Mouse (Mus musculus) urinary bladder, adult 2 months (tissue): ENCODE measurements around the gene Foxj3. TPM values are rescaled to one million over a fixed set of nuclear protein-coding genes. Genes with fewer than 3 reads are reported as not detected.

ENCODE experiments used
- DNase-seq: peaks from one replicate; pipeline ENCODE4 v3.0.0; 2022; ENCODE audit warnings: low spot score
- polyA plus RNA-seq: library from polyadenylated mRNA; depleted of rRNA; stranded (reverse); fragments of >200 nt; gene quantifications from 2 replicates; pipeline ENCODE4 v1.2.3, GENCODE M21; 2012

The Foxj3 gene
- polyA plus RNA-seq, 1 experiment = 20.5 TPM

- no peak for DNase-seq
Observed at GRCm38 (mm10) chr4:119637176-119637845, 100.5 kb downstream of the Foxj3 start, which contains the start of gene Guca2a. Guca2a (plus strand) TSS chr4:119637704.

DNA sequence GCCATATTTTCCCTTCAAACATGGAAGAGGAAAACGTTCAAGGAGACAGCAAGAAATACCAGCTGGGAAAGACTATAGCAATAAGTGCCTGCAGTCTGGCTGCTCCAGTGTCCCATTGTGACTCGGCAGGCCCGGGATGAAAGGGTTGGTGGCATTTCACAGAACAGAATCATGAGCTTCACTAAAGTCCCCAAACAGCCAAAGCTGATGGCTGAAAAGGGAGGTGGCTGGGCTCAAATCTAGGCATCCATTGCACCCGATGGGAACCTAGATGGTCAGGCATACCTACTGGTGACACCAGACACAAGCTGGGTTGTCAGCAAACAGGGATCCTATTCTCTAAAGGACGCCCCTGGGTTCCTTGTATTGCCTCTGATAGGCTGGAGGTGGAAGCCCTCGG is 101.1 kb downstream of the Foxj3 start:
- no peak for DNase-seq

DNA sequence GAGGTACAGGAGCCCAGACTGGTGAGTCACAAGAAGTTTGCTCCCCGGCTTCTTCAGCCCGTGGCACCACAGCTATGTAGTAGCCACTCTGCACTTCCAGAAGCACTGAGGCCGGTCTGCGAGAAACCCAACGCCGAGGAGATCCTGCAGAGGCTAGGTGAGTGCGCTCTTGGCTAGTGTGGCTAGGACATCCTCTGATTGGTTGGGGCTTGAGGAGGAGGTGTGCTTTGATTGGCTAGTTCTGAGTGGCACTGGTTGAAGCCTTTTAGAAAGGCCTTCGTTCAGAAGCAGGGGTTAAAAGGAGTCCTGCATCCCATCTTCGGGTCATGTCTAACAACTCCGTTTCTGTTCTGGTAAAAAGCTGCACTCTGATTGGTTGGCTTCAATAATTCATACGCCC is 101.9 kb downstream of the Foxj3 start:
- no peak for DNase-seq

- DNase-seq = no peak
Observed at GRCm38 (mm10) chr4:119642666-119643065, 105.9 kb downstream of the Foxj3 start.

DNA sequence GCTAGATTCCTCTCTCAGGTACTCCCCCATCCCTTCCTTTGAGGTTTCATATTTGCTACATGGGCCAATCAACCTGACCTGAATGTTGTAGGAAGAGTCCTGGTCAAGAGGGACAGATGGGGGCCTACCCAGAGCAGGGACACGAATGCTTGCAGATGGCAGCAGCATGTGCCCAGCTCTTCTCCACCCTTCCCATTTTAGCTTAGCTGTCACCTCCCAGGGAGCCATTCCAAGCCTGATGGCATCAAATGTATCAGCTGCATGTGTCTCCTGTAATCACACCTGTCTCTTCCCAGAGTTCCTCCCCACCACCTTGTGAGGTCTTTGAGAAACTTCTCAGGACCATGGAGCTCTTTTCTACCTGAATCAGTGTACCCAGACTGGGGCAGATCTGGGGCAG is 120.2 kb downstream of the Foxj3 start:
- DNase-seq = no peak

DNA sequence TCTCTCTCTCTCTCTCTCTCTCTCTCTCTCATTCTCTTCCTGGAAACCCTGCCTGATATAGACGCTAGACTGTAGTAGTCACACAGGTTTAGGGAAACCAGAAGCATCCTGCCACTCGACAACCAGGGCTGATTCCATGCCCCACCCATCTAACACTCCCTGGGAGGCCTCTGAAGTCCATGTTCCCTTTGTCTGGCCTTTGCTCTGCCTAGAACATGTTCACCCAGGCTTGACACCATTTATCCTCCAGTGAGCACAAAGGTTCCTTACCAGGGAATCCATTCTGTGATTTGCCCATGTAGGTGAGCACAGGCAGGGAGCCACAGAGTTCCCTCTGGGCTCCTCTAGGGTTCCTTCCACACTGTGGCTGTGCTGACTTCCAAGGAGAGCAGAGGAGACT is 121.4 kb downstream of the Foxj3 start:
- no peak for DNase-seq

GRCm38 (mm10) chr4:119658731-119659130 is 121.9 kb downstream of the Foxj3 start, which contains the start of gene Guca2b:
Guca2b (minus strand) TSS chr4:119658954.
- DNase-seq = no peak

DNA sequence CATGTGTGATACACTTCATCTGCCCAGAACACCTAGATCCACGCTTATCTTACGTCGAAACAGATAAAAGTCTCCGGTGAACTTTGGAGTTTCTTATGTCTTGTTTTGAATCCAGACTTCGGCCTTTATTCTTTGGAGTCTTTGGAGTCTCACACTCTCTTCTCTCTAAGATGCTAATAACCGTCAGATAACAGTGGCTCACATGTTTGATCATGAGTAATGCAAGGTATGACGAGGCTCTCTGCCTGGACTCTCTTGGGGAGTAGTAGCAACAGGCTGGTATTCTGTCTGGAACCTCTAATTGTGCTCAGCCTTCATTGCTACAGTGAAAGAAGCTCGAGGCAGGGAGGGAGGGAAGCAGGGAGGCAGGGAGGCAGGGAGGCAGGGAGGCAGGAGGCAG is 123.2 kb downstream of the Foxj3 start:
- DNase-seq = no peak

DNA sequence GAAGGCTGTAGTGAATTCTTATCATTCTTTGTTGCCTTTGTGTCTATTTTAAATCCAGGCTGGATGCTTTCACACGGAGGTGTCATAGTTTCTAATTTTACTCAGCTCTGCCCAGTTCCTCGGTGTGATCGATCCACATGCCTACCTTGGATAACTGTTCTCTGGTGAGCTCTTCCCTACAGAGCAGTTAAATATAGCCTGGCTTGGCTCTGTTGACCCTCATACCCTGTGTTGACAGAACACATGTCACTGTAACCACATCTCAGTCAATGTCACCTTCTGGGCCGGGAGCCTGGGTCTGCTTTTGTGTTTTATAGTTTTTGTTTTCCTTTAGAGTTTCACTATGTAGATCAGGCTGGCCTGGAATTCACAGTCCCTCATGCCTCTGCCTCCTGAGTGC is 125.3 kb downstream of the Foxj3 start:
- no peak for DNase-seq

- DNase-seq = no peak
Observed at GRCm38 (mm10) chr4:119662976-119663375, 126.2 kb downstream of the Foxj3 start.

DNA sequence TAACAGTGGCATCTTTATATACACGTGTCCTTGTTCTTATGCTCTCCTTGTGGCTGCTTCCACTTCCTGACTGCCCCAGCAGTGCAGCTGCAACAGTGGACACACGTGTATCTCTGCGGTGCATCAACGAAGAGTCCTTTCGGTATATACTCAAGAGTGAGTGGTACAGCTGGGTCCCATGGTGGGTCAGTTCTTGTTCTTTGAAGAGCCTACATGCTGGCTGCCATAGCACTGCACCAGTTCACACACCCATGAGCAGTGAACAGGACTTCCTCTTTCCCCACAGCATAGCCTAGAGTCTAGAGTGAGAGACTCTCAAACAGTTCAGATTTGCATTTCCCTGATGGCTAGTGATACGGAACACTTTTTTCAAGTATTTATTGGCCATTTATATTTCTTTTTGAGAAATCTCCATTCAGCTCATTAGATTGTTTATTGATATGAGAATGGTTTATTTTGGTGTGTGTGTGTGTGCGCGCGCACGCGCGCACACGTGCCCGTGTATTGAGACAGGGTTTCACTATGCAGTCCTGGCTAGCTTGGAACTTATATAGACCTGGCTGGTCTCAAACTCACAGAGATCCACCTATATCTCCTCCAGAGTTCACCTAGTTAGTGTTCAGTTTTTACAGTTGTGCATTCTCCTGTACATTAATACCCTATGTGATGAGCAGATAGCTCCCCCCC is 126.7 kb downstream of the Foxj3 start:
- DNase-seq = no peak

- no peak for DNase-seq
Observed at GRCm38 (mm10) chr4:119665166-119665565, 128.4 kb downstream of the Foxj3 start.

- DNase-seq = no peak
Observed at GRCm38 (mm10) chr4:119666116-119666515, 129.3 kb downstream of the Foxj3 start.

GRCm38 (mm10) chr4:119667454-119667853 is 130.7 kb downstream of the Foxj3 start:
- DNase-seq = no peak

DNA sequence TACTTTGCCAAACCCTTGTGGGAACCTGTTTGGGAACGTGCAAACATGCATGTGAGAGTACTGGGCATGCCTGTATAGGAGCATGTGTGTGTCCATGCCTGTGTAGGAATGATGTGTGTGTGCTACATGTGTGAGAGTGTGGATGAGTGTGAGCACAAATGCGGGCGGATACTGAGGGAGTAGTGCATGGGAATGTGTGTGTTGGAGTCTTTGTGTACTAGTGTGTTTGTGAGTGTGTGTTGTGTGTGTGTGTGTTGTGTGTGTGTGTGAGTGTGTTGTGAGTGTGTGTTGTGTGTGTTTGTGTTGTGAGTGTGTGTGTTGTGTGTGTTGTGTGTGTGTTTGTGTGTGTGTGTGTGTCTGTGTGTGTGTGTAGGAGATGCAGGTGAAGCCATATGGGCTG is 131.4 kb downstream of the Foxj3 start:
- DNase-seq = no peak

GRCm38 (mm10) chr4:119668596-119668995 is 131.8 kb downstream of the Foxj3 start:
- DNase-seq = no peak

GRCm38 (mm10) chr4:119669356-119670209 is 132.8 kb downstream of the Foxj3 start:
- no peak for DNase-seq

DNA sequence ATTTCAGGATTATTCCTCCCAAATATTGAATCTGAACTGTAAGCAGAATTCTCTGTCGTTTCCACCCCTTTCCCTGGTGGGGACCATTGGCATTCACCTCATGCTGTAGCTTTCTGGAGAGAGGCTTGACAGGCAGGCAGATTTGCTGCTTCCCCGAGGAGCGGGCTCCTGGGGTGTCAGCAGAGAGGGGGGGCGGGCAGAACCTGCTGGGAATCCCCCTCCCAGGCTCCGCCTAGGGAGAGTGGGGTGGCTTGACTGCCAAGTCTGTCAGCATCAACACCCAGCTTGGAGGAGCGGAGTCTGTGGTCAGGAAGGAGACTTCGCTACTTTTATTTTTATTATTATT is 133.4 kb downstream of the Foxj3 start:
- DNase-seq = no peak

DNA sequence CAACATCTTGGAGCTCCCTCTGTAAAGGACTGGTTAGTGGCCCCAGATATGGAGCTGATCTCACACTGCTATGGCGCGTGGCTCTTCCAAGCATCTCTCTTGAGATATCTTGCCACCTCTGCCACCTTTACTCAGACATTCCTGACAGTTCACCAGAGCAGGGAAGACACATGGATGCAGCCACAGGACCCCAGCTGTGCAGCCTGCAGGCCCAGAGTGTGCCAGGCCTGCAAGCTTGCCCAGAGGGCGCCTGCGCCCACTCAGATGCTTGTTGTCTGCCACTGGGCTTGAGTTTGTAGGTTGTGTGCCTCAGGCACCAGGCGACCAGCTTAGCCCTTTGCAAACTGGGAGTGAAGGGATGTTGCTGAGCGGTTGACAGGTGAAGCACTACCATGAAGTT is 133.9 kb downstream of the Foxj3 start:
- DNase-seq = no peak

DNA sequence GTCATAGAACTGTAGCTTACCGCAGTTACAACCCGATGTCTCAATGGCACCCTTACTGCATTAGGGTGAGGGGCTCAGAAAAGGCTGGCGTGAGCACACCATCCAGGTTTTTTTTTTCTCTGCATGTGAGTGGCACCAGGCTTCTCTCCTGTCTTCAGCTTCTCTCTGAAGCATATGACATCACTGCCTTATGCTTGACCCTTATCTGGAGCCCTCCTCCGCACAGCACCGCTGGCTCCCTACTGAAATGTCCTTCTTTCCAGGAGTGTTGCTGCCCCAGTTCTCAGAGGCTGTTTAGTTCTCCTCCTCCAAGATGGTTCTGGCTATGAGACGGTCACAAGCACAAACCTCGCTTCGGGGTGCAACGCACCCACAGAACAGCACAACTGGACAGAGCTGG is 134.4 kb downstream of the Foxj3 start:
- no peak for DNase-seq

GRCm38 (mm10) chr4:119672685-119673084 is 135.9 kb downstream of the Foxj3 start:
- DNase-seq = no peak
